Mouse (Mus musculus) liver, adult 2 months (tissue): Measurements from ENCODE around the gene Gm49366. TPM values are rescaled to one million over a fixed set of nuclear protein-coding genes. Genes with fewer than 3 reads are reported as not detected.
A peak's percentile ranks its signal among the peaks of the same experiment; 100 is the strongest.
"Not testable (repeated sequence)": the region's sequence is repeated elsewhere in the genome, so short reads cannot be mapped to it uniquely, and the experiment has no call there.

Source experiments
- DNase-seq: peaks from one replicate; pipeline ENCODE4 v3.0.0-alpha.2; 2011; ENCODE audit warnings: low read depth, low spot score; ENCODE audit errors: extremely low read depth
- H3K27ac ChIP-seq: fragments of 200-500 bp; replicated peaks from 2 replicates; pipeline ENCODE4 v1.5.1; 2012; ENCODE audit warnings: low read depth, mild to moderate bottlenecking, control low read depth, inconsistent platforms, low read length; ENCODE audit not compliant: insufficient read depth
- H3K27me3 ChIP-seq: fragments of 200-500 bp; 2 replicates; pipeline ENCODE4 v1.6.1; 2012; ENCODE audit warnings: mild to moderate bottlenecking, moderate library complexity, low read length, inconsistent platforms; ENCODE audit not compliant: control insufficient read depth, insufficient read depth
- H3K36me3 ChIP-seq: fragments of 200-500 bp; 2 replicates; pipeline ENCODE4 v1.6.1; 2012; ENCODE audit warnings: low read length, inconsistent platforms; ENCODE audit not compliant: control insufficient read depth, insufficient read depth
- H3K4me1 ChIP-seq: fragments of 200-500 bp; 2 replicates; pipeline ENCODE4 v1.6.1; 2011; ENCODE audit warnings: low read length; ENCODE audit not compliant: control insufficient read depth, insufficient read depth
- H3K4me3 ChIP-seq: fragments of 200-500 bp; 2 replicates; pipeline ENCODE4 v1.5.1; 2011; ENCODE audit warnings: low read depth, mild to moderate bottlenecking, control low read depth, low read length, moderate library complexity; ENCODE audit not compliant: insufficient read depth
- H3K79me2 ChIP-seq: fragments of 200-500 bp; 2 replicates; pipeline ENCODE4 v1.6.1; 2012; ENCODE audit warnings: inconsistent platforms, mild to moderate bottlenecking, low read length, moderate library complexity; ENCODE audit not compliant: control insufficient read depth, insufficient read depth
- H3K9ac ChIP-seq: fragments of 200-500 bp; 2 replicates; pipeline ENCODE4 v1.6.1; 2012; ENCODE audit warnings: low read depth, mild to moderate bottlenecking, control low read depth, inconsistent platforms, low read length
- CTCF ChIP-seq: fragments of 200-500 bp; IDR thresholded peaks from 2 replicates; pipeline ENCODE4 v1.5.1; 2011; ENCODE audit warnings: low read depth, low read length, control low read depth
- POLR2A ChIP-seq: fragments of 200-500 bp; IDR thresholded peaks from 2 replicates; pipeline ENCODE4 v1.6.1; 2011; ENCODE audit warnings: low read length, control low read depth; ENCODE audit not compliant: insufficient read depth; ENCODE audit errors: extremely low read depth
- WGBS: fragments of 180-500 bp; shearing (Covaris S2); methylation state at CpG from one replicate; pipeline ENCODE4 v1.1.7; 2018; 5-methylcytosine and 5-hydroxymethylcytosine counted together
- polyA plus RNA-seq: library from polyadenylated mRNA; depleted of rRNA; stranded (reverse); fragments of >200 nt; gene quantifications from 2 replicates; pipeline ENCODE4 v1.2.3, GENCODE M21; 2012; rRNA removed
- total RNA-seq: library from RNA; depleted of rRNA; stranded (reverse); fragments of >200 nt; gene quantifications from 2 replicates; pipeline ENCODE4 v1.2.3, GENCODE M21; 2014; rRNA removed

The Gm49366 gene
- not detected in 2 replicates for total RNA-seq
- not detected in 2 replicates for polyA plus RNA-seq

DNA sequence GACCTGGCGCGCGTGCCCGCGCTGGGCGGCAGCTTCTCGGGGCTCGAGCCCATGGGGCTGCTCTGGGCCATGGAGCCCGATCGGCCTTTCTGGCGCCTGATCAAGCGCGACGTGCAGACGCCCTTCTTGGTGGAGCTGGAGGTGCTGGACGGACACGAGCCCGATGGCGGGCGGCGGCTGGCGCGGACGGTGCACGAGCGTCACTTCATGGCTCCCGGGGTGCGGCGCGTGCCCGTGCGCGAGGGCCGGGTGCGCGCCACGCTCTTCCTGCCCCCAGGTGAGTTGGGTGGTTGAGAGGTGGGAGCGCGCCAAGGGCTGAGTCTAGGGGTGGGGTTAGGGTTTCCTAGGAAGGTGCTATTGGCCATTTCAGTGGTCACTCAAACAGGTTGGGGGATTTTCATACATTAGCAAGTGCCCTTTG lies at the start of gene Gm49366:
Gene Gm49366 (plus strand): TSS at position 245 of the 421 bp plus-strand sequence.
- Histone ChIP-seq H3K4me1 (peaks cover 31% of the 10 kb centered on the region), H3K4me3 (peak within 1 kb of the TSS; percentile 59), H3K9ac (peak within 1 kb of the TSS; percentile 89), H3K27ac (peak within 1 kb of the TSS; percentile 80)
- H3K79me2 ChIP-seq, H3K27me3 ChIP-seq, H3K36me3 ChIP-seq: not testable (repeated sequence)
- peak; percentile 72 for DNase-seq
- WGBS: under 1% methylated on average over 39 of the region's 39 CpGs

DNA sequence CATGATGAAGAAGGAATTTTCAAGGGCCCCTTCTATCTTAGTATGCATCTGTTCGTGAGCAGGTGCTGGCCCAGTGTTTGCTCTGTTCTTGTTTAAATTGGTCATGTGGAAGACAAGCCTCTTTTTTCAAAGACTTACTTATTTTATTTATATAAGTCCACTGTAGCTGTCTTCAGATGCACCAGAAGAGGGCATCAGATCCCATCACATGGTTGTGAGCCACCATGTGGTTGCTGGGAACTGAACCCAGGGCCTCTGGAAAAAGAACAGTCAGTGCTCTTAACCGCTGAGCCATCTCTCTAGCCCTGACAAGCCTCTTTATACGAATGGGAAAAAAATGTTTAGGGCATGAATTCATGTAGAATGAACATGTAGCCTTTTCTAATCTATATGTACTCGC lies 49.4 kb upstream of the Gm49366 start:
- no peak overlapping the region for H3K9ac ChIP-seq
- no peaks in the 10 kb centered on the region for H3K79me2 ChIP-seq
- H3K4me3 ChIP-seq: no peak overlapping the region
- H3K4me1 ChIP-seq: 0 out of 2 replicates have a peak, but pooled peaks cover 2% of the 10 kb centered on the region
- no peak overlapping the region for H3K27ac ChIP-seq
- no peak for DNase-seq
- TF ChIP-seq POLR2A: no peak
- no peak for TF ChIP-seq CTCF
- H3K36me3 ChIP-seq: no peaks in the 10 kb centered on the region
- no peaks in the 10 kb centered on the region for H3K27me3 ChIP-seq
- over 99% methylated on average over 4 of the region's 4 CpGs for WGBS

DNA sequence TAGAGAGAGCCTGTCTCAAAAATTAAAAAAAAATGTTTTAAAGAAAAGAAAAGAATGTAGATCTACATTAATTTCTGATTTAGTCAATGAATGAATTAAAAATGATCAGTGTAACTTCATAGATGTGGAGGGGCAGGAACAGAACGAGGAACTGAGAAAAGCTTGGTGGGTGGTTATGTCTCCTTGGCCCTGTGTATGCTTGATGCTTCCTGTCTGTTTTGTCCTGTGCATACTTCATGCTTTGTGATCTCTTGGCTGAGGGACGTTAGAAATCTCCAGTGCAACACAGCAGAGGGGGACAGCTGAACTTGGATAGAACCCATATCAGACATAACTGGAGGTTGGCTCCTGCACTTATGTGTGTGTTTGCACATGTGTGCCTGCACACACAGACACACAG lies 41.5 kb upstream of the Gm49366 start:
- no peaks in the 10 kb centered on the region for H3K79me2 ChIP-seq
- no peak for TF ChIP-seq POLR2A
- TF ChIP-seq CTCF: no peak
- no peak for DNase-seq
- H3K27me3 ChIP-seq: no peaks in the 10 kb centered on the region
- no peak overlapping the region for H3K27ac ChIP-seq
- H3K9ac ChIP-seq: no peak overlapping the region
- 67% methylated on average over 2 of the region's 2 CpGs for WGBS
- no peak overlapping the region for H3K4me3 ChIP-seq
- peaks cover 3% of the 10 kb centered on the region; the same call in 1 of the 2 replicates for H3K4me1 ChIP-seq
- no peaks in the 10 kb centered on the region for H3K36me3 ChIP-seq

DNA sequence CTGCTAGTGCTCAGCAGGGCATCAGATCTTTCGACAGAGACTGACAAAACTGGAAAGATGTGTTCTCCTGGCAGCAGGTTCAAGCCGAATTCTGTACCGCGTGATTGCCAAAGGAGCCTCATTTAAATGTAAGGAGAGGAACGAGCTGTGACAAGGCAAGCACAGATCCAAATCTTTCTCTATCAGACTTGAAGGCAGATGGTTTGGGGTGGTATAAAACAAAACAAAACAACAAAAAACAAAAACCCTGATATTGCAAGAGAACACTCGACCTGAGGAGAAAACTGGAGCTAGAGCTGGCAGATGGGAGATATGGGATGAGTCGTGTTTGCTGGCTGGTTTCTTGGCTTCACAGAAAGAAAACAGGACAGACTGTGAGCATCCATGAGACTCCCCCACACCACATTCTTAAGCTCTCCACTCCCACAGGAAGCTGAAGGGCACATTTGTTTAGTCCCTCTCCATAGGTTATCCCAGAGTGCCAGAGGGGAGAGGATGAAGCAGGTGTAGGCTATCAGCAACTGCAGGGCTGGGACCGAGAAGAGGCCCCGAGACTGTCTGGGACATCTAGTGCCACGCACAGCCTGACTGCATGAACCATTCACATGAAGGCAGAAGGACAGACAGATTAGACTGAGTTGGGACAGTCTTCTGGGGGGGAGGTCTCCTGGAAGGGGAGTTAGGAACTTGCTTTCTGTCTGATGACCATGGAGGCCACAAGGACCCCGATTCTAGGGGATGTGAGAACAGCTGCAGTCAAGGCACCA lies 40.2 kb upstream of the Gm49366 start:
- Histone ChIP-seq H3K27ac (no peak overlapping the region), H3K36me3 (no peaks in the 10 kb centered on the region), H3K4me3 (no peak overlapping the region), H3K9ac (no peak overlapping the region), H3K27me3 (no peaks in the 10 kb centered on the region), H3K79me2 (no peaks in the 10 kb centered on the region), H3K4me1 (peaks cover 3% of the 10 kb centered on the region; the same call in 1 of the 2 replicates)
- WGBS: 48% methylated on average over 11 of the region's 11 CpGs
- TF ChIP-seq POLR2A (no peak), CTCF (no peak)
- DNase-seq: no peak

DNA sequence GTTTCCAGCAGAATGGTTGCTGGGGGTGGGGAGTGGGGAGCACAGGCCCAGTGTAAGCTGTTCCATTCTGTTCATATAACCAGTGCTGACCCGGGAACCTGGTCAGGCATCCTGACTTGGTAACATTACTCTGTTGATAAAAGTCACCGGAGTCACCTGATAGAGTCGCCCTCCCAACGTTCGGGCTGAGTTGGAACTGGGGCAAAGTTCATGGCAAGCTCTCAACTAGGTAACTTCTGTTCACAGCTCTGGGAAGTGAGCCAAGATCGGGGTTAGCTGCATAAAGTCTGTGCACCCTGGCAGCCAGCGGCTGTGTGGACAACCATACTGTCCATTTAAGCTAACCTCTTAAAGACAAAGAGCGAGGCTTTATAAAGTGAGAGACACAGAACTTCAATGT lies 39.5 kb upstream of the Gm49366 start:
- H3K9ac ChIP-seq, H3K36me3 ChIP-seq, H3K4me1 ChIP-seq, H3K79me2 ChIP-seq, H3K4me3 ChIP-seq, H3K27me3 ChIP-seq, H3K27ac ChIP-seq: not testable (repeated sequence)
- DNase-seq: peak; percentile 94
- 14% methylated on average over 8 of the region's 8 CpGs for WGBS

DNA sequence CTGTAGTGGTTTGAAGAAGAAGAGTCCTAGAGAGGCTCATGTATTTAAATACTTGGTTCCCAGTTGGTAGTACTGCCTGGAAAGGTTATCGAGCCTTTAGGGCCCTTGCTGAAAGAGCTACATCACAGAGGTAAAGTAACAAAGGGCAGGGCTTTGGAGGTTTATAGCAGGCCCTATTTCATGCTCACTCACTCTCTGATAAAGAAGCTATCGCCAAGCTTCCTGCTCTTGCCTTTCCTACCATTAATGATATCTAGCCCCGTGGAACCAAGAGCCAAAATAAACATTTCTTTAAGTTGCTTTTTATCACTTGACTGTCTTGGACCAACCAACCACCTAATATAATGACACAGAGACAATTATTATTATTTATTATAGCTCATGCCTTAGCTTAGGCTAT lies 38.3 kb upstream of the Gm49366 start:
- no peak overlapping the region for H3K9ac ChIP-seq
- no peak for TF ChIP-seq POLR2A
- TF ChIP-seq CTCF: no peak

More for the DNA sequence above, 38.3 kb upstream of the Gm49366 start:
- H3K36me3 ChIP-seq: no peaks in the 10 kb centered on the region
- H3K79me2 ChIP-seq: no peaks in the 10 kb centered on the region
- WGBS: 78% methylated on average over 3 of the region's 3 CpGs
- no peak overlapping the region for H3K4me3 ChIP-seq
- peaks cover 3% of the 10 kb centered on the region; the same call in 1 of the 2 replicates for H3K4me1 ChIP-seq
- DNase-seq: no peak
- no peak overlapping the region for H3K27ac ChIP-seq
- no peaks in the 10 kb centered on the region for H3K27me3 ChIP-seq
